Mouse (Mus musculus) CH12.LX (cell line): ENCODE results near the gene Retreg2. TPM values are rescaled to one million over a fixed set of nuclear protein-coding genes. Genes with fewer than 3 reads are reported as not detected.

Experiments used
- DNase-seq: peaks from one replicate; pipeline ENCODE4 v3.0.0-alpha.2; 2013; ENCODE audit errors: extremely low read depth
- H3K27ac ChIP-seq: 2 replicates; pipeline ENCODE4 v1.5.1; 2012; ENCODE audit warnings: low read depth, mild to moderate bottlenecking, control low read depth, moderate library complexity; ENCODE audit not compliant: insufficient read depth
- H3K27me3 ChIP-seq: replicated peaks from 2 replicates; pipeline ENCODE3; 2012; ENCODE audit warnings: inconsistent platforms
- H3K36me3 ChIP-seq, 2 experiments: replicated peaks in 1 of 2; 2 replicates each; pipeline versions ENCODE3 to v1.6.1; 2012; ENCODE audit warnings: inconsistent platforms in 1 of 2, low read length in 1 of 2, mild to moderate bottlenecking in 1 of 2, mixed read lengths in 1 of 2, moderate library complexity in 1 of 2; ENCODE audit not compliant: control insufficient read depth in 1 of 2, insufficient read depth in 1 of 2
- H3K4me1 ChIP-seq, 2 experiments: 2 replicates each; pipeline ENCODE4 v1.6.1; 2012; ENCODE audit warnings: inconsistent platforms in 1 of 2, moderate library complexity in 1 of 2; ENCODE audit not compliant: insufficient read depth in 2 of 2, control insufficient read depth in 1 of 2
- H3K4me2 ChIP-seq: 2 replicates; pipeline ENCODE4 v1.6.1; 2012; ENCODE audit warnings: low read depth, mild to moderate bottlenecking, control low read depth; ENCODE audit not compliant: poor library complexity, insufficient read depth, severe bottlenecking
- H3K4me3 ChIP-seq, 3 experiments: fragments of 150-350 bp in 1 of 3; sonication (generic) in 1 of 3; replicated peaks in 1 of 3; 2 replicates each; pipeline versions ENCODE3 to v1.5.1; 2011 to 2012; ENCODE audit warnings: low read depth in 2 of 3, low read length in 2 of 3, mild to moderate bottlenecking in 2 of 3, moderate library complexity in 2 of 3, control low read depth in 1 of 3, improper control_type of control experiment in 1 of 3, inconsistent platforms in 1 of 3, mixed read lengths in 1 of 3; ENCODE audit not compliant: poor library complexity in 1 of 3
- H3K79me2 ChIP-seq: replicated peaks from 2 replicates; pipeline ENCODE4 v1.6.1; 2012; ENCODE audit warnings: mild to moderate bottlenecking, moderate library complexity; ENCODE audit not compliant: control insufficient read depth, poor library complexity, insufficient read depth, severe bottlenecking; ENCODE audit errors: extremely low read depth
- H3K9ac ChIP-seq: 2 replicates; pipeline ENCODE4 v1.6.1; 2012; ENCODE audit warnings: low read depth, mild to moderate bottlenecking, control low read depth, moderate library complexity; ENCODE audit not compliant: insufficient read depth
- H3K9me3 ChIP-seq: replicated peaks from 2 replicates; pipeline ENCODE3; 2012; ENCODE audit warnings: low read length, inconsistent platforms, mixed read lengths
- CHD1 ChIP-seq: IDR thresholded peaks from 2 replicates; pipeline ENCODE4 v1.6.1; 2012; ENCODE audit warnings: low read depth, low read length, improper control_type of control experiment, inconsistent platforms
- E2F4 ChIP-seq: IDR thresholded peaks from 2 replicates; pipeline ENCODE4 v1.6.1; 2011; ENCODE audit warnings: low read depth, low read length, improper control_type of control experiment; ENCODE audit not compliant: insufficient replicate concordance
- ELF1 ChIP-seq: IDR thresholded peaks from 2 replicates; pipeline ENCODE4 v1.6.1; 2014; ENCODE audit warnings: low read depth, mild to moderate bottlenecking, inconsistent platforms, low read length, improper control_type of control experiment
- EP300 ChIP-seq: IDR thresholded peaks from 2 replicates; pipeline ENCODE4 v1.6.1; 2011; ENCODE audit warnings: low read length, improper control_type of control experiment
- GABPA ChIP-seq: IDR thresholded peaks from 2 replicates; pipeline ENCODE4 v1.6.1; 2012; ENCODE audit warnings: low read depth, low read length, improper control_type of control experiment, inconsistent platforms; ENCODE audit not compliant: insufficient replicate concordance
- HCFC1 ChIP-seq: IDR thresholded peaks from 2 replicates; pipeline ENCODE4 v1.6.1; 2012; ENCODE audit warnings: low read depth, mild to moderate bottlenecking, inconsistent platforms, low read length, improper control_type of control experiment
- KAT2A ChIP-seq: IDR thresholded peaks from 2 replicates; pipeline ENCODE4 v1.6.1; 2012; ENCODE audit warnings: low read length, improper control_type of control experiment, inconsistent platforms; ENCODE audit not compliant: insufficient replicate concordance
- MAFK ChIP-seq: IDR thresholded peaks from 2 replicates; pipeline ENCODE4 v1.6.1; 2011; ENCODE audit warnings: low read length, improper control_type of control experiment; ENCODE audit not compliant: insufficient replicate concordance
- MAX ChIP-seq: IDR thresholded peaks from 2 replicates; pipeline ENCODE4 v1.6.1; 2011; ENCODE audit warnings: low read length, improper control_type of control experiment
- MXI1 ChIP-seq: IDR thresholded peaks from 2 replicates; pipeline ENCODE4 v1.6.1; 2011; ENCODE audit warnings: mild to moderate bottlenecking, low read depth, low read length, improper control_type of control experiment
- MYC ChIP-seq: IDR thresholded peaks from 2 replicates; pipeline ENCODE4 v1.6.1; 2011; ENCODE audit warnings: low read depth, mild to moderate bottlenecking, improper control_type of control experiment, low read length
- NELFE ChIP-seq: IDR thresholded peaks from 2 replicates; pipeline ENCODE4 v1.6.1; 2011; ENCODE audit warnings: low read depth, low read length, improper control_type of control experiment
- NRF1 ChIP-seq: IDR thresholded peaks from 2 replicates; pipeline ENCODE4 v1.6.1; 2014; ENCODE audit warnings: low read depth, mild to moderate bottlenecking, inconsistent platforms, low read length, improper control_type of control experiment, moderate library complexity
- PAX5 ChIP-seq: IDR thresholded peaks from 2 replicates; pipeline ENCODE4 v1.6.1; 2012; ENCODE audit warnings: low read length, inconsistent platforms, mixed read lengths
- POLR2A ChIP-seq: IDR thresholded peaks from 2 replicates; pipeline ENCODE4 v1.6.1; 2011; ENCODE audit warnings: low read depth, mild to moderate bottlenecking, improper control_type of control experiment, low read length
- POLR2AphosphoS2 ChIP-seq: IDR thresholded peaks from 2 replicates; pipeline ENCODE4 v1.6.1; 2011; ENCODE audit warnings: low read depth, low read length, improper control_type of control experiment
- RCOR1 ChIP-seq: conservative IDR thresholded peaks from 2 replicates; pipeline ENCODE4 v1.6.1; 2012; ENCODE audit warnings: low read depth, mild to moderate bottlenecking, inconsistent platforms, low read length, improper control_type of control experiment
- SIN3A ChIP-seq: IDR thresholded peaks from 2 replicates; pipeline ENCODE4 v1.6.1; 2012; ENCODE audit warnings: low read length, improper control_type of control experiment, inconsistent platforms
- TCF12 ChIP-seq: IDR thresholded peaks from 2 replicates; pipeline ENCODE4 v1.6.1; 2014; ENCODE audit warnings: low read depth, mild to moderate bottlenecking, inconsistent platforms, low read length, improper control_type of control experiment
- UBTF ChIP-seq: IDR thresholded peaks from 2 replicates; pipeline ENCODE4 v1.6.1; 2012; ENCODE audit warnings: low read depth, mild to moderate bottlenecking, inconsistent platforms, low read length, improper control_type of control experiment, moderate library complexity
- USF1 ChIP-seq: IDR thresholded peaks from 2 replicates; pipeline ENCODE4 v1.6.1; 2014; ENCODE audit warnings: low read depth, mild to moderate bottlenecking, inconsistent platforms, low read length, improper control_type of control experiment
- USF2 ChIP-seq: conservative IDR thresholded peaks from 2 replicates; pipeline ENCODE4 v1.6.1; 2011; ENCODE audit warnings: low read depth, low read length, improper control_type of control experiment
- ZC3H11A ChIP-seq: IDR thresholded peaks from 2 replicates; pipeline ENCODE4 v1.6.1; 2012; ENCODE audit warnings: low read depth, mild to moderate bottlenecking, inconsistent platforms, low read length, improper control_type of control experiment
- ZKSCAN1 ChIP-seq: IDR thresholded peaks from 2 replicates; pipeline ENCODE4 v1.6.1; 2012; ENCODE audit warnings: low read depth, inconsistent platforms, low read length, improper control_type of control experiment, borderline replicate concordance
- ZNF384 ChIP-seq: IDR thresholded peaks from 2 replicates; pipeline ENCODE4 v1.6.1; 2012; ENCODE audit warnings: low read depth, low read length, improper control_type of control experiment, inconsistent platforms
- dilution Hi-C: fragments of 300-500 bp; cut with MboI; formaldehyde crosslinking; loops from 2 replicates; pipeline ENCODE4 v1.14.3; 2020; ENCODE audit warnings: low sequenced_read_pairs; ENCODE audit not compliant: extremely low pct_unique_long_range_greater_than_20kb, extremely low pct_ligation_motif_present
- in situ Hi-C: fragments of 300-500 bp; cut with MboI; formaldehyde crosslinking; loops from 3 replicates; pipeline ENCODE4 v1.14.3; 2019; ENCODE audit warnings: low sequenced_read_pairs, low pct_ligation_motif_present, low pct_unique_long_range_greater_than_20kb, mixed read lengths
- polyA plus RNA-seq: library from polyadenylated mRNA; unstranded; fragments of >175 nt; gene quantifications from 2 replicates; pipeline ENCODE4 v1.2.1, GENCODE M21; 2012; ENCODE audit warnings: low read depth; ENCODE audit not compliant: insufficient read length
- total RNA-seq, 2 experiments: library from RNA; depleted of rRNA; stranded (reverse); fragments of 300-350 nt in 1 of 2; fragments of >200 nt in 1 of 2; gene quantifications; 2 replicates each; pipeline ENCODE4 v1.2.3; 2012 to 2014

Gene Retreg2
- total and polyA plus RNA-seq, 3 experiments, result 14.6 to 27.9 (median 26.5) TPM

DNA sequence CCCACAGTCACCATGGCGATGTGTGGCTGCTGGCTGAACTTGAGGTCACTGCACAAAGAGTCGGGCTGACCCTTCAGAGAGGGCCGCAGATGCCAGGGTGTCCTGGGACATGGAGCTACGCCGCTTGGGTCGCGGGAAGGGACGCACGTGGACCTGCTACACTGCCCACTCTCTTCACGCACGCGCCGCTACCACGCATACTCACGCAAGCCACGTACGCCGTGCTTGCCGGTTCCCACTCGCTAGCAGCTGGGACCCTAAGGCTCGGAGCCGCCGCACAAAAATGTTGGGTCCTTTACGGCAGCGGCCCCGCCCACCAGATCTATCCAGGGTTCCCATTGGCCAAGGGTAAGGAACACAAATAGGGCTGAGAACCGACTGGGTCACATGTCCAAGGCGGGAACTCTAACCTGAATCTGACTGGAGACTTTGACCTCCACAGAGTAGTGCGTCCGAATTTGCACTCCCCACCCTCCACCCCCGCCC, 37.6 kb downstream of the Retreg2 start, which contains the start of gene Abcb6:
TSS of gene Abcb6 (minus strand) at position 288 of the 486 bp plus-strand sequence.
- peak; percentile 94 for DNase-seq
- H3K9me3 ChIP-seq, result peaks cover 3% of the 10 kb centered on the region
- H3K4me2 ChIP-seq, result peak within 1 kb of the TSS; percentile 63
- peak within 1 kb of the TSS; percentile 59; the same call in 1 of the 2 replicates for H3K9ac ChIP-seq
- no peak within 1 kb of the TSS for H3K27ac ChIP-seq
- dilution Hi-C loops (no loop called here), in situ Hi-C loops (no loop called here)
- H3K4me3 ChIP-seq, result peak within 1 kb of the TSS; percentile 63 to 80 (median 76)
- H3K4me1 ChIP-seq, result peaks cover 0 to 20% of the 10 kb centered on the region in 2 experiments; a peak in 3 of 4 replicates
- H3K79me2 ChIP-seq, result no peaks in the 10 kb centered on the region
- TF ChIP-seq POLR2AphosphoS2 (no peak), MXI1 (peak; percentile 82; the same call in 1 of the 2 replicates), KAT2A (no peak), TCF12 (0 out of 2 replicates have a peak, but pooled peaks have one; percentile 43), ZNF384 (no peak), POLR2A (peak; percentile 77), NRF1 (peak; percentile 70), E2F4 (peak; percentile 93; the same call in 1 of the 2 replicates), USF2 (peak; percentile 84), USF1 (peak; percentile 89), CHD1 (no peak), MAX (peak; percentile 82), NELFE (peak; percentile 51; the same call in 1 of the 2 replicates), ELF1 (peak; percentile 58; the same call in 1 of the 2 replicates), PAX5 (no peak), HCFC1 (peak; percentile 58)
- H3K27me3 ChIP-seq, result no peaks in the 10 kb centered on the region
- H3K36me3 ChIP-seq, result peaks cover 44 to 73% of the 10 kb centered on the region in 2 experiments

DNA sequence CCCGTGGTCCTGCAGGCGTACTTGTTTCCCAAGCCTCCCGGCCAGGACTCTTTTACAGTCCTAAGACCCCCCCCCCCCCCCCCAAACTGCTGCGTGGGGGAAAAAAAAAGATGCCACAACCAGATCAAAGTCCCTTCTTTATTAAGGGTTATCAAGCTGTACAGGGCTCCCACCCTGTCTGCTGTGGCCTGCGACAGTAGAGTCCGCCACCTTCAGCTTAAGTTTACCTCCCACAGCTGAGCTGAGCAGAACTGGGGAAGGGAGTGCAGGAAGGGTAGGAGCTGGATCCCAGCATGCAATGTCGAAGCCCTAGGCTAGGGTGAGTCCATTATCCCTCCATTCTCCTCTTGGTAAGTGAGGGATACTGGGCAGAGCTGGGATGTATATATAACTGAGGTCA, 38.2 kb downstream of the Retreg2 start:
- TF ChIP-seq EP300 (no peak), MAFK (no peak), UBTF (no peak), MYC (no peak), ELF1 (no peak), ZKSCAN1 (no peak), ZNF384 (no peak), SIN3A (no peak), MAX (no peak), RCOR1 (no peak), ZC3H11A (no peak), NRF1 (no peak), KAT2A (no peak), GABPA (no peak)
- TF ChIP-seq, all 38 proteins: peak for 0
- no peaks in the 10 kb centered on the region for H3K27me3 ChIP-seq
- in situ Hi-C loops, result no loop called here
- peak overlapping the region; percentile 24; the same call in 1 of the 2 replicates for H3K4me2 ChIP-seq
- dilution Hi-C loops, result no loop called here
- DNase-seq, result no peak
- H3K4me3 ChIP-seq, result peak overlapping the region in 1 of 3 experiments; percentile 80
- H3K79me2 ChIP-seq, result no peaks in the 10 kb centered on the region
- peaks cover 3% of the 10 kb centered on the region for H3K9me3 ChIP-seq
- peaks cover 0 to 20% of the 10 kb centered on the region in 2 experiments; a peak in 3 of 4 replicates for H3K4me1 ChIP-seq
- no peak overlapping the region for H3K27ac ChIP-seq
- H3K9ac ChIP-seq, result no peak overlapping the region
- H3K36me3 ChIP-seq, result peaks cover 45 to 73% of the 10 kb centered on the region in 2 experiments
